Mouse (Mus musculus): ENCODE data around the gene Vwa7. TPM values are rescaled to one million over a fixed set of nuclear protein-coding genes. Genes with fewer than 3 reads are reported as not detected.

Gene Vwa7
- polyA plus RNA-seq, 1 experiment from 2014 or later = 0.15 TPM

DNA sequence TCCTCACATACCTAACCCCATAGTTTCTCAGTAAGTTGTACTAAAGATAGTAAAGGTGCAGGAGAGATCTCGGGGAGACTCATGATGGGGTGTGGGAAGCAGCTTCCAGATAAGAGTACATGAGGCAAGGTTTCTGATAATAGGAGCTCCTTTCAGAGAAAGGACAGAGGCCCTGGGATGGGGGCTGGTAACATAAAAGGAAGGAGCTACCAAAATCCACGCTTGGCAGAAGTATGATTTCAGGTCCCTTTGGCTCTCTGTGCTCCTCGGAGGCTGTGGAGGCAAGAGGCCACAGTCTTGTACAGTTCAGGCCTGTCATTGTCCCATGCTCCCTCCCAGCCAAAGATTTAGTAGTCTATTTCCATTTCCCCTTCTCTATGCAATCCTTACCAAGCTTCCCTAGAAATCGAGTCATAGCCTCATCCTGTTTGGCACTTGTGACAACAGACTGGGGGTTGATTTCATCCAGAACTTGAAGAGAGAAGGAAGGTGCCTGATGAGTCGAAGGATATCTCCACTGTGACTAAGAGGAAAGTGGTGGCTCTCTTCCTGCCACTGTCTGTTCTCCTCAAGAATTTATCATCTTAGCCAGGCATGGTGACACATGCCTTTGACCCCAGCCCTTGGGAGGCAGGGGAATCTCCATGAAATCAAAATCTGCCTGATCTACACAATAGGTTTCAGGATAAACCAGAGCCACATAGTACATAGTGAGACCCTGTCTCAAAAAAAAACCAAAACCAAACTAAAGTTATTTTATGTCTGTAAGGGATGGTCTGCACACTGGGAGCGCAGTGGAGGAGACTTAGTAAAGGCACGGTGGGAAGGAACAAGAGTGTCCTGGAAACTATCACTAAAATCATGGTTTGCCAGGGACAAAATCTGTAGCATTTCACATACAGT lies 28.8 kb downstream of the Vwa7 start:
- H3K27ac ChIP-seq = no peak overlapping the region
- ATAC-seq (ENCODE audit: low FRiP score, low read depth) = no peak
- no peaks in the 10 kb centered on the region for H3K36me3 ChIP-seq
- no peaks in the 10 kb centered on the region for H3K27me3 ChIP-seq (replicated peaks)
- peak overlapping the region; percentile 48; the same call in 1 of the 2 replicates for H3K4me3 ChIP-seq
- 86% methylated on average over 7 of the region's 7 CpGs for WGBS
- peaks cover 34% of the 10 kb centered on the region for H3K4me1 ChIP-seq
- H3K4me2 ChIP-seq (replicated peaks) = peak overlapping the region; percentile 96
- H3K9ac ChIP-seq = no peak overlapping the region
- H3K9me3 ChIP-seq = no peaks in the 10 kb centered on the region

DNA sequence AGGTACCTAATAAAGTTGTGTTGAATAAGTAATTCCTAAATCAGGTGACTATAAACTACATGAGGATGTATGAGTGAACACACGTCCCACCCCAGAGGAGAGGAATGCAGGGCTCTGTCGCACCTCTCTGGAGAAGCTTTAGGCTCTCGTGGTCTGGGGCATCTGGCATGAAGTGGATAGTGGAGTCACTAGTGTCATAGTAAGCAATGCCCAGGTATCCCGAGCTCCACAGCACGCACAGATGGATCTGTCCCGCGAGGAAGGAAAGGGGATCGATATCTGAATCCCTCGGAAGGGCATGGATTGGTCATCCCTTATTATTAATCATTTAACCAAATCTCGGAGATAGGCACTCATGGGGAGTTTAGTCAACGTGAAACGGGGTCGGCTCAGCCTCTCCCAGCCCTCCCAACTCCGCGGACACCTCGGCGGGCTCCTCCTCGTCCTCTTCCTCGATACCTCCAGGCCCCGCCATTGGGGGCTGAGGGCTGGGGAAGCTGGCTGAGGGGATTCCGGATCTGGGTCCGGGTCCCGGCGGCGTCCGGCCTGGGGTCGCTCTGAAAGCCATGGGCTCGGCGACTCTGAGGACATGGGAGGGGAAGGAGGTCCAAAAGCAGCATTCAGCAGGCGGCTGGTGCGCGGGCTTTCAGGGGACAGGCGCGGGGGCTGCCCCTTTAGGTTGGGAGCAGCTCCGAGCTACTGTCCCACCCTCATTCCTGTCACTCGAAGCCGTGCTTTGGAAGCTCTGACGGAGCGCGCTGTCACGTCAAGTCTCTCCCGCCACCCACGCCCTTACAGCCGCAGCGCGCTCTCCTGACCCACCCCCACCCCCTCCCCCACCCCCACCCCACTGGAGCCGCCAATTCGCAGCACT lies 29.7 kb downstream of the Vwa7 start:
- Histone ChIP-seq H3K4me3 (peak overlapping the region; percentile 48), H3K27ac (no peak overlapping the region; the same call in 1 of the 2 replicates), H3K27me3 (replicated peaks) (no peaks in the 10 kb centered on the region), H3K36me3 (no peaks in the 10 kb centered on the region), H3K9ac (peak overlapping the region; percentile 74), H3K4me2 (replicated peaks) (peak overlapping the region; percentile 96), H3K9me3 (no peaks in the 10 kb centered on the region), H3K4me1 (peaks cover 40% of the 10 kb centered on the region)
- 4% methylated on average over 48 of the region's 48 CpGs for WGBS
- ATAC-seq (ENCODE audit: low FRiP score, low read depth) = peak; percentile 65; the same call in 1 of the 2 replicates

DNA sequence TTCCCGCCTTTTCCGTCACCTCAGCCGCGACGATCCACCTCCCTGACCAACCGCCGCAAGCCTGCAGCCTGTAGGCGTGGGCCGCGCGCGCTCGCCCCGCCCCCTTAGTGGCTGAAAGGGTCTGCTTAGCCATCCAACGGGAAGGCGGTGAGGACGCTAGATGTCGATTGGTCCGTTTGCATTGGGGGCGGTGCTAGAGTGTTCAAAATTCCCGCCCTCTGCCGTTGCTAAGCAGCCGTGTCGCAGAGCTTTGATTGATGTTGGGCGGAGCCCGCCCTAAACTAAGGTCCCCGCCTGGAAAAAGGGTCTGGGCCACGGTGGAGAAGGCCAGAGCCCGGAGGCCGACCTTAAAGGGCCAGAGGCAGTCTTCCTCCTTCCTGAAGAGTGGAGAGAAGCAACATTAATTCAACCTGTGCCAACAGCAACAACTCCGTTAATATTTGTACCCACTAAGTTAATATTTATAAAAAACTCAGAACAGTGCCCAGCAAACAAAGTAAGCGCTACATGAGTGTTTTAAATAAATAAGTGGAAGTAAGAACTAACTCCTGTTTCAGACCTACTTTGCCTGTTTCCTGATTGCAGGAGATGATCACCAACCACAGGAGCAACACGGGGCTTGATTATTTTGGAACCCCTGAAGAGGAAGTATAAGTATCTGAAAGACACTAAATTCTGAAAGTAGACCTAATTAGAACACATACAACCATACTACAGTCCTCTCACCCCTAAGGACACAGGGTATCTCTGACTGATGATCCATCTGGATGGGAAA lies 30.5 kb downstream of the Vwa7 start, which contains the start of gene Msh5:
Gene Msh5 (minus strand): TSS at position 65 of the 775 bp plus-strand sequence.
- peak within 1 kb of the TSS; percentile 96 for H3K4me2 ChIP-seq (replicated peaks)
- H3K27me3 ChIP-seq (replicated peaks) = no peaks in the 10 kb centered on the region
- H3K36me3 ChIP-seq = no peaks in the 10 kb centered on the region
- peak within 1 kb of the TSS; percentile 74 for H3K9ac ChIP-seq
- peak; percentile 97 for ATAC-seq (ENCODE audit: low FRiP score, low read depth)
- 3% methylated on average over 33 of the region's 33 CpGs for WGBS
- H3K9me3 ChIP-seq = no peaks in the 10 kb centered on the region
- H3K27ac ChIP-seq = no peak within 1 kb of the TSS; the same call in 1 of the 2 replicates
- peak within 1 kb of the TSS; percentile 48 for H3K4me3 ChIP-seq
- peaks cover 48% of the 10 kb centered on the region for H3K4me1 ChIP-seq

DNA sequence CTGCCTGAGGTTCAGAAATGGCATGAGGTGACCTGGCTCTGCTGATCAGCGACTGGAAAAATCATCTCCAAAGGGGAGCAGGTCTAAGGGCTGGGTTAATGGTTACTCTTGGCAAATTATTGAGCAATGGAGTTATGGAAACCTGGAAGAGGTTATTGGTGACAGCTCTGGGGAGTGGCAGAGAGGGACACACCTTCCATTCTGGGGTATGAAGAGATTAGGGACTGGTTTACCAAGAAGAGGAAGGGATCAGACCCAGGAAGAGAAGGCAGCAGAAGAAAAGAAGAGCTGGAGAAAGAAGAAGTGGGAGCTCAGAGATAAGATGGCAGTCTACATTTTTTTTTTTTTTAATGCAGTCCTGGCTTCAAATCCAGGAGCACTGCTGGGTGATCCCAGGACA lies 31.3 kb downstream of the Vwa7 start:
- Histone ChIP-seq H3K27ac (no peak overlapping the region), H3K9me3 (no peaks in the 10 kb centered on the region), H3K9ac (no peak overlapping the region), H3K27me3 (replicated peaks) (no peaks in the 10 kb centered on the region), H3K4me2 (replicated peaks) (0 out of 2 replicates have a peak overlapping the region, but pooled peaks have one; percentile 7), H3K4me3 (no peak overlapping the region), H3K36me3 (peaks cover 2% of the 10 kb centered on the region; the same call in 1 of the 2 replicates), H3K4me1 (peaks cover 56% of the 10 kb centered on the region)
- WGBS = 59% methylated on average over 1 of the region's 1 CpGs
- ATAC-seq (ENCODE audit: low FRiP score, low read depth) = no peak

DNA sequence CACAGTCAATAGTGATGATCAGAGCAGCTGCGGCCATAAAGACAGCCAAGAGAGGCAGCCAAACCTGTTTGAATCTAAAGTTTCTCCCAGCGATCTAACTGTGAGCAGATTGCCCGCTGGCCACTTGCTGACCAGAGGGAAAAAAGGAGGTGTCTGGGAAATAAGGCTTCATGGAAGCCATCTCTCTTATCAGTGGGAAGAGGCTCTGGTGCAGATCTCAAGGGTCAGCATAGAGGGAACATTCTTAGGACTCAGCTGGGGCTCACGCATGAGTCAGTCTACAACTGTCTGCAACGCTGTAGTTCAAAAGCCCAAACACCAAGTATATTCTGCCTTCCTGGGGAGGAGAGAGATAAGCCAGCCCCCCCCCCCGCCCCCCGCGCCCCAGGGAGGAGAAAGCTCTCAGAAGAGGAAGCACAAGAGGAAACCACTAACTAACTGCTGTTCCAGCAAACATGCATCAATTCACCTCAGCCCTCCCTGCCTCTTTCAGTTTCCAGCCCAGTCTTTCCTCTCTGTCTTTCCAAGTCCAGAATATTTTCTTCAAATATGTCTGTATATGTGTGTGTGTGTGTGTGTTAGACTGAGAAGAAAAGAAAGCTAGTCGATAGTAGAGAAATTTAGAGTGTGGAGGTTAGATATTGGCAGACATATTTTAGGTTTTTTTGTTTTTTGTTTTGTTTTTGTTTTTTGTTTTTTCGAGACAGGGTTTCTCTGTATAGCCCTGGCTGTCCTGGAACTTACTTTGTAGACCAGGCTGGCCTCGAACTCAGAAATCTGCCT lies 32.0 kb downstream of the Vwa7 start:
- H3K27me3 ChIP-seq (replicated peaks) = no peaks in the 10 kb centered on the region
- WGBS = 34% methylated on average over 11 of the region's 11 CpGs
- peaks cover 9% of the 10 kb centered on the region; the same call in 1 of the 2 replicates for H3K36me3 ChIP-seq
- no peak overlapping the region for H3K4me3 ChIP-seq
- no peak for ATAC-seq (ENCODE audit: low FRiP score, low read depth)
- no peak overlapping the region for H3K9ac ChIP-seq
- 0 out of 2 replicates have a peak overlapping the region, but pooled peaks have one; percentile 7 for H3K4me2 ChIP-seq (replicated peaks)
- H3K27ac ChIP-seq = no peak overlapping the region
- H3K9me3 ChIP-seq = no peaks in the 10 kb centered on the region
- peaks cover 59% of the 10 kb centered on the region for H3K4me1 ChIP-seq

DNA sequence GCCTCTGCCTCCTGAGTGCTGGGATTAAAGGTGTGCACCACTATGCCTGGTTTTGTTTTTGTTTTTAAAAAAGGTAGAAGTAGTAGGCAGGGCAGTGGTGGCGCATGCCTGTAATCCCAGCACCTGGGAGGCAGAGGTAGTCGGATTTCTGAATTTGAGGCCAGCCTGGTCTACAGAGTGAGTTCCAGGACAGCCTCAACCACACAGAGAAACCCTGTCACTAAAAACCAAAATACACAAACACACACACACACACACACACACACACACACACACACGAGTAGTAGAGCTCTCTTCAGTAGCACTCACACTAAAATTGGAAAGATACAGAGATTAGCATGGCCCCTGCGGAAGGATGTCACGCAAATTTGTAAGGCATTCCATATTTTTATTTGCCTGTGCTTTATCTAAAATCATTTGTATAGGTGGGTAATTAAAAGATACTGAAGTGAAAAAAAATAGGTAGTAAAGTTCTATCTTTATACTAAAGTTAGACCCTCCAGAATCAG lies 32.6 kb downstream of the Vwa7 start:
- Histone ChIP-seq H3K9me3 (no peaks in the 10 kb centered on the region), H3K4me3 (no peak overlapping the region), H3K27ac (no peak overlapping the region), H3K4me1 (peaks cover 59% of the 10 kb centered on the region), H3K36me3 (peaks cover 14% of the 10 kb centered on the region), H3K27me3 (replicated peaks) (no peaks in the 10 kb centered on the region), H3K9ac (no peak overlapping the region), H3K4me2 (replicated peaks) (peak overlapping the region; percentile 82)
- ATAC-seq (ENCODE audit: low FRiP score, low read depth) = no peak
- 75% methylated on average over 5 of the region's 5 CpGs for WGBS

DNA sequence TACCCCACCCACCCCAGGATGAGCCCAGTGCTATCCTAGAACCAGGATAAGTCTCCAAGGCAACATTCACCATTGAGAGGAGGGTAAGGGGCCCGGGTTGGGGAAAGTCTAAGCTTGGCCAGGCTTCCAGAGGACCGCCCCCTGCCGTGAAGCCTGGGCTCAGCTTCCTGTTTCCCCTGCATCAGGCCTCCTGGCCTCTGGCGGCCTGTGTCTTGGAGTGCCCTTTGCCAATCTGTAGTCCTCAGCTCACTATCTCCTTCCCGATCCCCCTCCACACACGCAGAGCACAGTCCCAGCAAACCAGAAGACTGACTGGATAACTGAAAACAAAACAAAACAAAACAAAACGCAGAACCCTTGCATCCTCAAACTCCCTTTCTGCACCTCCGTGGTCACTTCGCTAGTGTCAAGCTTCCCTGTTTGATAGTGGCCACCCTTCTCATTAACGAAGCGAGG lies 33.2 kb downstream of the Vwa7 start, which contains the start of gene Clic1:
Gene Clic1 (plus strand): TSS at position 406 of the 456 bp plus-strand sequence.
- Histone ChIP-seq H3K4me3 (peak within 1 kb of the TSS; percentile 42), H3K4me1 (peaks cover 59% of the 10 kb centered on the region), H3K27me3 (replicated peaks) (no peaks in the 10 kb centered on the region), H3K36me3 (peaks cover 18% of the 10 kb centered on the region), H3K9me3 (no peaks in the 10 kb centered on the region), H3K9ac (peak within 1 kb of the TSS; percentile 80), H3K27ac (peak within 1 kb of the TSS; percentile 69), H3K4me2 (replicated peaks) (peak within 1 kb of the TSS; percentile 82)
- 3% methylated on average over 11 of the region's 11 CpGs for WGBS
- no peak for ATAC-seq (ENCODE audit: low FRiP score, low read depth)

DNA sequence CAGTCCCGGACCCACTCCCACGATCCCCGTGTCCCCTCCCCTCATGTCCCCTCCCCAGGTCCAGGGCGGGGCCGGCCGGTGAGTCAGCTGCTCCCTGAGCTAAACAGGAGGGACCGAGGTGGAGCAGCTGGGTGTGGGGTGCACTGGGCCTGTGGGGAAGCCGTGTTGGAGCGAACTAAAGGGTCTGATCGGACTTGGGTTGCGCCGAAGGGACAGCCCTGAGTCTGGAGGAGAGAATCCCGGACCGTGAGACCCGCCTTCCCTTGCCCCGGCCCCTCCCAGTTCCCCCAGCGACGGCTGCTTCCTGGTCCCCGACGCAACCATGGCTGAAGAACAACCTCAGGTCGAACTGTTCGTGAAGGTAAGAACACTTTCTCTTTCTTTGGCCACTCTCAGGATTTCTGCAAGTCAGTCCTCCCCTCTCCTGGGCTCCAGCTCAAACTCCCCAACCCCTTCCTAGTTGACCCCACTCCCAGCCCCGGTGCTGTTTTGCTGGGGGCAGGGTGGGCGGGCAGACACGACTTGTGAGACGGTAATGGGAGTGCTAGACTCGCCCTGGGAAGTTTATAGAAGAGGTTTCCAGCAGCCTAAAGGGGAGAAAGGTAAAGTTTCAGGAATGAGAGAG lies 33.9 kb downstream of the Vwa7 start:
- H3K4me1 ChIP-seq = peaks cover 56% of the 10 kb centered on the region
- H3K27ac ChIP-seq = peak overlapping the region; percentile 69
- H3K36me3 ChIP-seq = peaks cover 22% of the 10 kb centered on the region
- no peaks in the 10 kb centered on the region for H3K9me3 ChIP-seq
- peak overlapping the region; percentile 42 for H3K4me3 ChIP-seq
- peak overlapping the region; percentile 82 for H3K4me2 ChIP-seq (replicated peaks)
- H3K9ac ChIP-seq = peak overlapping the region; percentile 80
- WGBS = under 1% methylated on average over 27 of the region's 27 CpGs
- ATAC-seq (ENCODE audit: low FRiP score, low read depth) = no peak
- no peaks in the 10 kb centered on the region for H3K27me3 ChIP-seq (replicated peaks)

DNA sequence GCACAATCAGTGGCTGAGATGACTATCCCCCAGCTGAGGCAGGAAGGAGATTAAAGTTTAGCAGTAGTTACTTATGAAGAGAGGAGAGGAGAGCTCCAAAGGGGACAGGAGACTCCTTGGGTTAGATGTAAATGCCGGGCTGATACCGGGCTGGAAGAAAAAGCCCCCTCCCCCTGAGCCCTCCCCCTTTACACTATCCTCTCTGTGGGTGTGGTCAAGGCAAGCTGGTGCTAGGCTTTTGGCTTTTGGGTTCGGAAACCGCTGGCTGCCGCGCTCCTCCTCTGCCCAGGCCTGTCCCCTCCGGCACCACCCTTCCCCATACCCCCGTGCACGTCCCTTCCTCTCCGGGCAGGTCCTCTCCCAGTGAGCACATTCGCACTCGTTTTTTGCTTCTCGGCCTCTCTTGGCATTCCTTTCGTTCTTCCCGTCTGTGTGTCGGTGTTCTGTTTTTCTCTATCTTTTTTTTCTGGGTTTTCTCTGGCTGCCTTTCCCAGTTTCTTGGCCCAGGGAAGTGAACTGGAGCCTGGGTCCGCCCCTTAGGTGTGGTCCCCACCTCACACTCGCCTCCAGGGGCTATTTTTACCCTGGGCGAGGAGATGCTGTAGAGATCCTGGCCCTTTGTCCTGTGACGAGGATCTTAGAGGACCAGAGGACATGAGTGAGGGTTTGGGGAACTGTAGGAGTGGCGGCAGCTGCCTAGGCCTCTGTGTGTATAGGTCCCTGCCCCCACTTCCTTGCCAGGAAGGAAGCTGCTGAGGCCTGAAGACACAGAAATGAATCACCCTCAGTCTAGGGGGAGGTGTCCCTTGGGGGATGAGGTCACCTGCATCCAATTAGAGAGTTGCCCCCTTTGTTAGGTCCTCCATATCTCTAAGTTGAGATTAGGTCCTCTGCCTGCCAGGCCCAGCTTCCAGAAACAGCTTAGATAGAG lies 35.0 kb downstream of the Vwa7 start:
- peaks cover 33% of the 10 kb centered on the region for H3K36me3 ChIP-seq
- 2% methylated on average over 21 of the region's 21 CpGs for WGBS
- ATAC-seq (ENCODE audit: low FRiP score, low read depth) = peak; percentile 61
- H3K4me3 ChIP-seq = peak overlapping the region; percentile 42
- H3K9me3 ChIP-seq = no peaks in the 10 kb centered on the region
- peak overlapping the region; percentile 82 for H3K4me2 ChIP-seq (replicated peaks)
- H3K4me1 ChIP-seq = peaks cover 52% of the 10 kb centered on the region
- no peaks in the 10 kb centered on the region for H3K27me3 ChIP-seq (replicated peaks)
- H3K27ac ChIP-seq = peak overlapping the region; percentile 83
- peak overlapping the region; percentile 80 for H3K9ac ChIP-seq
